Mouse (Mus musculus) kidney, adult 11 months (tissue): ENCODE measurements at regions not wholly inside any gene's neighbourhood (a gene's known extent, or its start where the extent isn't known, plus 50 kb on each side); places are given as distances from the start of the nearest gene placed in this dataset.
A peak's percentile ranks its signal among the peaks of the same experiment; 100 is the strongest.

ENCODE experiments used
- DNase-seq: peaks from one replicate; pipeline ENCODE4 v3.0.0; 2022

- DNase-seq = no peak
Measured at GRCm38 (mm10) chr17:45341573-45341972, 92.0 kb downstream of the Cdc5l start.

GRCm38 (mm10) chr17:45340851-45341250 is 92.7 kb downstream of the Cdc5l start:
- DNase-seq = no peak

GRCm38 (mm10) chr17:45339226-45339625 is 94.3 kb downstream of the Cdc5l start:
- no peak for DNase-seq

GRCm38 (mm10) chr17:45338086-45338485 is 95.5 kb downstream of the Cdc5l start:
- no peak for DNase-seq

- DNase-seq = no peak
Measured at GRCm38 (mm10) chr17:45335586-45336151, 97.9 kb downstream of the Cdc5l start.

GRCm38 (mm10) chr17:45334732-45335381 is 98.7 kb downstream of the Cdc5l start:
- no peak for DNase-seq

- DNase-seq = no peak
Measured at GRCm38 (mm10) chr17:45332321-45332720, 101.2 kb downstream of the Cdc5l start.

GRCm38 (mm10) chr17:45329241-45329640 is 104.3 kb downstream of the Cdc5l start:
- no peak for DNase-seq

GRCm38 (mm10) chr17:45326726-45327125 is 106.8 kb downstream of the Cdc5l start:
- no peak for DNase-seq

GRCm38 (mm10) chr17:45326173-45326572 is 107.4 kb downstream of the Cdc5l start:
- no peak for DNase-seq

- DNase-seq = peak; percentile 12
Measured at GRCm38 (mm10) chr17:45322842-45323241, 110.7 kb downstream of the Cdc5l start.

- DNase-seq = no peak
Measured at GRCm38 (mm10) chr17:45320074-45320473, 113.5 kb downstream of the Cdc5l start.

- DNase-seq = peak; percentile 31
Measured at GRCm38 (mm10) chr17:45318211-45319076, 115.1 kb downstream of the Cdc5l start.

GRCm38 (mm10) chr17:45312510-45313266 is 120.8 kb downstream of the Cdc5l start:
- DNase-seq = peak; percentile 58

GRCm38 (mm10) chr17:45306506-45306905 is 127.0 kb downstream of the Cdc5l start:
- DNase-seq = no peak

GRCm38 (mm10) chr17:45303183-45303582 is 130.4 kb downstream of the Cdc5l start:
- DNase-seq = no peak

- no peak for DNase-seq
Measured at GRCm38 (mm10) chr17:45298355-45298754, 135.2 kb downstream of the Cdc5l start.

- no peak for DNase-seq
Measured at GRCm38 (mm10) chr17:45297860-45298259, 135.7 kb downstream of the Cdc5l start.

GRCm38 (mm10) chr17:45296363-45296762 is 137.2 kb downstream of the Cdc5l start:
- no peak for DNase-seq

GRCm38 (mm10) chr17:45294886-45295285 is 138.7 kb downstream of the Cdc5l start:
- DNase-seq = no peak

- DNase-seq = no peak
Measured at GRCm38 (mm10) chr17:45294256-45294865, 139.2 kb downstream of the Cdc5l start.

GRCm38 (mm10) chr17:45292883-45293282 is 140.7 kb downstream of the Cdc5l start:
- no peak for DNase-seq

- DNase-seq = no peak
Measured at GRCm38 (mm10) chr17:45291052-45291451, 142.5 kb downstream of the Cdc5l start.
